Mouse (Mus musculus) testis, adult 2 months (tissue): ENCODE data around the gene Rsph10b. TPM values are rescaled to one million over a fixed set of nuclear protein-coding genes. Genes with fewer than 3 reads are reported as not detected.

ENCODE experiments used
- H3K27ac ChIP-seq: fragments of 200-500 bp; 2 replicates; pipeline ENCODE4 v1.5.1; 2012; ENCODE audit warnings: low read depth, low read length; ENCODE audit not compliant: control insufficient read depth, insufficient read depth
- H3K27me3 ChIP-seq: fragments of 200-500 bp; 2 replicates; pipeline ENCODE4 v1.6.1; 2012; ENCODE audit warnings: mild to moderate bottlenecking, low read length, moderate library complexity; ENCODE audit not compliant: control insufficient read depth, insufficient read depth
- H3K36me3 ChIP-seq: fragments of 200-500 bp; 2 replicates; pipeline ENCODE4 v1.6.1; 2012; ENCODE audit warnings: mild to moderate bottlenecking, low read length; ENCODE audit not compliant: control insufficient read depth, insufficient read depth
- H3K4me1 ChIP-seq: fragments of 200-500 bp; 2 replicates; pipeline ENCODE4 v1.6.1; 2012; ENCODE audit warnings: low read length; ENCODE audit not compliant: control insufficient read depth, insufficient read depth
- H3K4me3 ChIP-seq: fragments of 200-500 bp; 2 replicates; pipeline ENCODE4 v1.5.1; 2012; ENCODE audit warnings: low read depth, mild to moderate bottlenecking, low read length, moderate library complexity, mixed read lengths; ENCODE audit not compliant: control insufficient read depth
- CTCF ChIP-seq: fragments of 200-500 bp; IDR thresholded peaks from 2 replicates; pipeline ENCODE4 v1.5.1; 2012; ENCODE audit warnings: low read depth, mild to moderate bottlenecking, inconsistent platforms, low read length, moderate library complexity; ENCODE audit not compliant: control insufficient read depth, insufficient read depth, insufficient replicate concordance
- POLR2A ChIP-seq: fragments of 200-500 bp; IDR thresholded peaks from 2 replicates; pipeline ENCODE4 v1.6.1; 2012; ENCODE audit warnings: low read depth, mild to moderate bottlenecking, inconsistent platforms, low read length, moderate library complexity; ENCODE audit not compliant: control insufficient read depth
- polyA plus RNA-seq: library from polyadenylated mRNA; depleted of rRNA; stranded (reverse); fragments of >200 nt; gene quantifications from 2 replicates; pipeline ENCODE4 v1.2.3, GENCODE M21; 2012

Rsph10b gene
- polyA plus RNA-seq, 1 experiment, result 37.5 TPM

- Histone ChIP-seq H3K36me3 (peaks cover 2% of the 10 kb centered on the region; the same call in 1 of the 2 replicates), H3K4me3 (no peak overlapping the region), H3K27ac (no peak overlapping the region), H3K4me1 (no peaks in the 10 kb centered on the region), H3K27me3 (no peaks in the 10 kb centered on the region)
- TF ChIP-seq CTCF (no peak), POLR2A (no peak)
Measured at GRCm38 (mm10) chr5:143924781-143925452, 7.9 kb upstream of the Rsph10b start.

- H3K4me1 ChIP-seq, result 0 out of 2 replicates have a peak, but pooled peaks cover 5% of the 10 kb centered on the region
- H3K27ac ChIP-seq, result no peak within 1 kb of the TSS
- no peak within 1 kb of the TSS for H3K4me3 ChIP-seq
- H3K27me3 ChIP-seq, result no peaks in the 10 kb centered on the region
- no peak for TF ChIP-seq CTCF
- no peak for TF ChIP-seq POLR2A
- H3K36me3 ChIP-seq, result peaks cover 2% of the 10 kb centered on the region; the same call in 1 of the 2 replicates
Measured at GRCm38 (mm10) chr5:143927875-143928274, 5.0 kb upstream of the Rsph10b start, which contains the start of gene Gm42421. Gene Gm42421 (plus strand): TSS chr5:143928175.

- Histone ChIP-seq H3K4me3 (no peak overlapping the region), H3K4me1 (0 out of 2 replicates have a peak, but pooled peaks cover 6% of the 10 kb centered on the region), H3K27ac (no peak overlapping the region), H3K36me3 (peaks cover 2% of the 10 kb centered on the region; the same call in 1 of the 2 replicates), H3K27me3 (no peaks in the 10 kb centered on the region)
- no peak for TF ChIP-seq POLR2A
- TF ChIP-seq CTCF, result no peak
Measured at GRCm38 (mm10) chr5:143929291-143929690, 3.5 kb upstream of the Rsph10b start.

- TF ChIP-seq POLR2A (no peak), CTCF (no peak)
- no peaks in the 10 kb centered on the region for H3K36me3 ChIP-seq
- no peaks in the 10 kb centered on the region for H3K27me3 ChIP-seq
- 0 out of 2 replicates have a peak, but pooled peaks cover 6% of the 10 kb centered on the region for H3K4me1 ChIP-seq
- no peak overlapping the region for H3K4me3 ChIP-seq
- no peak overlapping the region for H3K27ac ChIP-seq
Measured at GRCm38 (mm10) chr5:143930656-143931055, 2.2 kb upstream of the Rsph10b start.

- Histone ChIP-seq H3K27me3 (no peaks in the 10 kb centered on the region), H3K36me3 (no peaks in the 10 kb centered on the region), H3K4me1 (0 out of 2 replicates have a peak, but pooled peaks cover 6% of the 10 kb centered on the region), H3K27ac (no peak overlapping the region), H3K4me3 (peak overlapping the region; percentile 84)
- no peak for TF ChIP-seq CTCF
- TF ChIP-seq POLR2A, result no peak
Measured at GRCm38 (mm10) chr5:143931863-143932580, 813 bp upstream of the Rsph10b start.

- no peak overlapping the region for H3K27ac ChIP-seq
- no peaks in the 10 kb centered on the region for H3K27me3 ChIP-seq
- no peak for TF ChIP-seq CTCF
- no peak for TF ChIP-seq POLR2A
- H3K36me3 ChIP-seq, result no peaks in the 10 kb centered on the region
- H3K4me1 ChIP-seq, result 0 out of 2 replicates have a peak, but pooled peaks cover 6% of the 10 kb centered on the region
- peak overlapping the region; percentile 84 for H3K4me3 ChIP-seq
Measured at GRCm38 (mm10) chr5:143933414-143933813, 579 bp downstream of the Rsph10b start.

- peak overlapping the region; percentile 31; the same call in 1 of the 2 replicates for H3K4me3 ChIP-seq
- H3K27ac ChIP-seq, result no peak overlapping the region
- H3K27me3 ChIP-seq, result no peaks in the 10 kb centered on the region
- no peaks in the 10 kb centered on the region for H3K36me3 ChIP-seq
- no peak for TF ChIP-seq POLR2A
- TF ChIP-seq CTCF, result no peak
- H3K4me1 ChIP-seq, result 0 out of 2 replicates have a peak, but pooled peaks cover 6% of the 10 kb centered on the region
Measured at GRCm38 (mm10) chr5:143933875-143934274, 1.0 kb downstream of the Rsph10b start.
